Mouse (Mus musculus) heart, postnatal 0 days (tissue): ENCODE results near the gene Stk33.

Experiments
- CTCF ChIP-seq: IDR thresholded peaks from 2 replicates; pipeline ENCODE4 v1.5.1; 2016; ENCODE audit warnings: antibody characterized with exemption, control low read depth, low read depth
- EP300 ChIP-seq: IDR thresholded peaks from 2 replicates; pipeline ENCODE4 v1.6.1; 2016; ENCODE audit warnings: antibody characterized with exemption, low read depth

GRCm38 (mm10) chr7:109422803-109423202 is 16.1 kb downstream of the Stk33 start:
- TF ChIP-seq CTCF (no peak), EP300 (no peak)
